9 mouse cellular contexts compared by ENCODE assay signal in the genomic region with DNA sequence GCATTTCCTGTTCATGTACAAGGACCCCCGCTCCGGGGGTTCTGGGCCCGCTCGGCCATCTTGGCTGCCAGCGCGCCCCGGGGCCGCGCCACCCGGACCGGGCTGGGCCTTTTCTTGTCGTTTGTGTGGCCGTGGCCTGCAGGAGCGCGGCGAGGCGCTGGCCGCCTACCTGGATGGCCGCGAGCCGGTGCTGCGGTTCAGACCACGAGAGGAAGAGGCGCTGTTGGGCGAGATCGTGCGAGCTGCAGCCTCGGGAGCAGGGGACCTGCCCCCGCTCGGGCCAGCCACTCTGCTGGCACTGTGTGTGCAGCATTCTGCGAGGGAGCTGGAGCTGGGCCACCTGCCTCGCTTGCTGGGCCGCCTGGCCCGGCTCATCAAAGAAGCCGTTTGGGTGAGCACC. TPM values are rescaled to one million over a fixed set of nuclear protein-coding genes. Genes with fewer than 3 reads are reported as not detected.
DNase-seq lines count a peak whose midpoint lies in the region; ATAC-seq and TF ChIP-seq lines count a peak whose summit lies in the region.
"Had no signal": no experiment of that assay in that cellular context is flagged by ENCODE, and none has a peak within 500 bp of the region (broad histone marks: within the 10 kb centered on the region; RNA-seq: fewer than 3 reads in every experiment).

No protein-coding gene starts in this region.

- peak overlapping the region; percentile 27 for H3K4me2 ChIP-seq in forebrain, postnatal 0 days (ENCODE audit: low read depth)
- peak overlapping the region; percentile 47 for H3K4me2 ChIP-seq in neural tube, embryonic 13.5 days

- no peaks in the 10 kb centered on the region for H3K9me3 ChIP-seq in forebrain, postnatal 0 days (ENCODE audit: low read length)
- no peaks in the 10 kb centered on the region for H3K9me3 ChIP-seq in limb, embryonic 10.5 days (replicated peaks)
- no peaks in the 10 kb centered on the region for H3K9me3 ChIP-seq in neural tube, embryonic 13.5 days

- H3K27me3 ChIP-seq in forebrain, postnatal 0 days (ENCODE audit: insufficient read depth, low read length), result no peaks in the 10 kb centered on the region
- H3K27me3 ChIP-seq in limb, embryonic 10.5 days (ENCODE audit: low read depth, poor library complexity, severe bottlenecking), result peaks cover 63% of the 10 kb centered on the region
- peaks cover 33% of the 10 kb centered on the region for H3K27me3 ChIP-seq in neural tube, embryonic 13.5 days
- H3K27me3 ChIP-seq: CH12.LX had no signal

- no peak overlapping the region for H3K4me3 ChIP-seq in forebrain, postnatal 0 days (ENCODE audit: low read depth, low read length)
- H3K4me3 ChIP-seq in limb, embryonic 10.5 days, result peak overlapping the region; percentile 46
- H3K4me3 ChIP-seq in neural tube, embryonic 13.5 days, result peak overlapping the region; percentile 21

- TF ChIP-seq CTCF in forebrain, postnatal 0 days (IDR thresholded peaks at IDR 0.05; ENCODE audit: low read depth), result peak; percentile 44; the same call in 1 of the 2 replicates

- 26% methylated on average over 35 of the region's 35 CpGs for WGBS in forebrain, postnatal 0 days
- 22% methylated on average over 35 of the region's 35 CpGs for WGBS in limb, embryonic 10.5 days
- 18% methylated on average over 35 of the region's 35 CpGs for whole genome bisulfite sequencing in neural tube, embryonic 13.5 days

- no peaks in the 10 kb centered on the region for H3K4me1 ChIP-seq in forebrain, postnatal 0 days (ENCODE audit: insufficient read depth)
- H3K4me1 ChIP-seq in limb, embryonic 10.5 days, result peaks cover 22% of the 10 kb centered on the region
- peaks cover 27% of the 10 kb centered on the region for H3K4me1 ChIP-seq in neural tube, embryonic 13.5 days (replicated peaks)

- H3K9ac ChIP-seq in forebrain, postnatal 0 days, result peak overlapping the region; percentile 39
- peak overlapping the region; percentile 61 for H3K9ac ChIP-seq in neural tube, embryonic 13.5 days

- peaks cover 15% of the 10 kb centered on the region; the same call in 1 of the 2 replicates for H3K36me3 ChIP-seq in forebrain, postnatal 0 days (ENCODE audit: insufficient read depth)
- peaks cover 13% of the 10 kb centered on the region for H3K36me3 ChIP-seq in limb, embryonic 10.5 days
- H3K36me3 ChIP-seq in neural tube, embryonic 13.5 days, result peaks cover 9% of the 10 kb centered on the region

- no peak for ATAC-seq in forebrain, postnatal 0 days
- ATAC-seq in neural tube, embryonic 13.5 days (ENCODE audit: low read depth), result no peak

- H3K27ac ChIP-seq in forebrain, postnatal 0 days (ENCODE audit: low read depth, low read length), result no peak overlapping the region
- peak overlapping the region; percentile 84 for H3K27ac ChIP-seq in limb, embryonic 10.5 days
- no peak overlapping the region for H3K27ac ChIP-seq in neural tube, embryonic 13.5 days (replicated peaks)

- DNase-seq in heart, adult 18-20 months, result peak; percentile 40 to 41
- no peak for DNase-seq in heart, adult 9 months (ENCODE audit: low spot score in 2 of 2)
- peak; percentile 71 for DNase-seq in cerebellum, adult 11 months
- DNase-seq in forebrain, postnatal 0 days, result no peak
- DNase-seq in limb, embryonic 10.5 days (ENCODE audit: low spot score), result peak; percentile 67
- DNase-seq in adipocyte (ENCODE audit: low spot score), result no peak
- no peak for DNase-seq in T-cell, adult 2 months (ENCODE audit: low spot score)

RNA-seq across cellular contexts. Expression of gene Rasip1, which starts 5.2 kb away (rescaled TPM):
- total RNA-seq in heart, adult 18-20 months (2021), result 10 to 100 TPM; 21.6 to 26.8 TPM
- 26.5 and 37.4 TPM in 2 replicates for total RNA-seq in forebrain, postnatal 0 days (2014; rRNA removed)
- 22.8 and 27.2 TPM in 2 replicates for polyA plus RNA-seq in forebrain, postnatal 0 days (2015; fragmentation: Nextera tagmentation; extraction: Ambion mirVana)
- polyA plus RNA-seq in limb, embryonic 10.5 days (2016; fragmentation: Nextera tagmentation; extraction: Ambion mirVana), result 8.0 and 8.3 TPM in 2 replicates
- polyA plus RNA-seq in neural tube, embryonic 13.5 days (2015; fragmentation: Nextera tagmentation; extraction: Ambion mirVana), result 13.1 TPM in 2 replicates

RNA-seq across cellular contexts. Expression of gene Mamstr, which starts 7.3 kb away (rescaled TPM):
- 1 to 10 TPM; 2.4 to 2.6 TPM for total RNA-seq in heart, adult 18-20 months (2021)
- 2.2 and 2.8 TPM in 2 replicates for total RNA-seq in forebrain, postnatal 0 days (2014; rRNA removed)
- polyA plus RNA-seq in forebrain, postnatal 0 days (2015; fragmentation: Nextera tagmentation; extraction: Ambion mirVana), result 2.6 TPM in 2 replicates
- polyA plus RNA-seq in limb, embryonic 10.5 days (2016; fragmentation: Nextera tagmentation; extraction: Ambion mirVana), result 2.2 and 3.2 TPM in 2 replicates
- polyA plus RNA-seq in neural tube, embryonic 13.5 days (2015; fragmentation: Nextera tagmentation; extraction: Ambion mirVana), result 3.1 and 3.4 TPM in 2 replicates

RNA-seq across cellular contexts. Expression of gene Izumo1, which starts 10.9 kb away (rescaled TPM):
- under 1 TPM; 0.17 to 0.26 TPM for total RNA-seq in heart, adult 18-20 months (2021)
- total RNA-seq in forebrain, postnatal 0 days (2014; rRNA removed), result 0.08 and 0.14 TPM in 2 replicates
- polyA plus RNA-seq in forebrain, postnatal 0 days (2015; fragmentation: Nextera tagmentation; extraction: Ambion mirVana), result not detected in 2 replicates
- 0.24 TPM in 1 of 2 replicates, not detected in the other for polyA plus RNA-seq in limb, embryonic 10.5 days (2016; fragmentation: Nextera tagmentation; extraction: Ambion mirVana)
- 0.10 TPM in 1 of 2 replicates, not detected in the other for polyA plus RNA-seq in neural tube, embryonic 13.5 days (2015; fragmentation: Nextera tagmentation; extraction: Ambion mirVana)

RNA-seq across cellular contexts. Expression of gene Fut1, which starts 15.4 kb away (rescaled TPM):
- total RNA-seq in heart, adult 18-20 months (2021), result not detected
- 0.08 and 0.29 TPM in 2 replicates for total RNA-seq in forebrain, postnatal 0 days (2014; rRNA removed)
- polyA plus RNA-seq in forebrain, postnatal 0 days (2015; fragmentation: Nextera tagmentation; extraction: Ambion mirVana), result not detected in 2 replicates
- polyA plus RNA-seq in limb, embryonic 10.5 days (2016; fragmentation: Nextera tagmentation; extraction: Ambion mirVana), result not detected in 2 replicates
- polyA plus RNA-seq in neural tube, embryonic 13.5 days (2015; fragmentation: Nextera tagmentation; extraction: Ambion mirVana), result not detected in 2 replicates

RNA-seq across cellular contexts. Expression of gene Fgf21, which starts 17.2 kb away (rescaled TPM):
- not detected for total RNA-seq in heart, adult 18-20 months (2021)
- not detected in 2 replicates for total RNA-seq in forebrain, postnatal 0 days (2014; rRNA removed)
- polyA plus RNA-seq in forebrain, postnatal 0 days (2015; fragmentation: Nextera tagmentation; extraction: Ambion mirVana), result not detected in 2 replicates
- polyA plus RNA-seq in limb, embryonic 10.5 days (2016; fragmentation: Nextera tagmentation; extraction: Ambion mirVana), result not detected in 2 replicates
- polyA plus RNA-seq in neural tube, embryonic 13.5 days (2015; fragmentation: Nextera tagmentation; extraction: Ambion mirVana), result not detected in 2 replicates

Comparison
In these comparisons a context has a peak if more than half of its experiments do, and no peak if none do; other contexts are left out.
1. DNase-seq: peak in heart, adult 18-20 months (2 of 2), cerebellum, adult 11 months (single experiment) and limb, embryonic 10.5 days (single experiment); none in heart, adult 9 months (0 of 2), forebrain, postnatal 0 days (single experiment), adipocyte (single experiment) and T-cell, adult 2 months (single experiment).